Mouse (Mus musculus): ENCODE data around the gene Zmynd10.

DNA sequence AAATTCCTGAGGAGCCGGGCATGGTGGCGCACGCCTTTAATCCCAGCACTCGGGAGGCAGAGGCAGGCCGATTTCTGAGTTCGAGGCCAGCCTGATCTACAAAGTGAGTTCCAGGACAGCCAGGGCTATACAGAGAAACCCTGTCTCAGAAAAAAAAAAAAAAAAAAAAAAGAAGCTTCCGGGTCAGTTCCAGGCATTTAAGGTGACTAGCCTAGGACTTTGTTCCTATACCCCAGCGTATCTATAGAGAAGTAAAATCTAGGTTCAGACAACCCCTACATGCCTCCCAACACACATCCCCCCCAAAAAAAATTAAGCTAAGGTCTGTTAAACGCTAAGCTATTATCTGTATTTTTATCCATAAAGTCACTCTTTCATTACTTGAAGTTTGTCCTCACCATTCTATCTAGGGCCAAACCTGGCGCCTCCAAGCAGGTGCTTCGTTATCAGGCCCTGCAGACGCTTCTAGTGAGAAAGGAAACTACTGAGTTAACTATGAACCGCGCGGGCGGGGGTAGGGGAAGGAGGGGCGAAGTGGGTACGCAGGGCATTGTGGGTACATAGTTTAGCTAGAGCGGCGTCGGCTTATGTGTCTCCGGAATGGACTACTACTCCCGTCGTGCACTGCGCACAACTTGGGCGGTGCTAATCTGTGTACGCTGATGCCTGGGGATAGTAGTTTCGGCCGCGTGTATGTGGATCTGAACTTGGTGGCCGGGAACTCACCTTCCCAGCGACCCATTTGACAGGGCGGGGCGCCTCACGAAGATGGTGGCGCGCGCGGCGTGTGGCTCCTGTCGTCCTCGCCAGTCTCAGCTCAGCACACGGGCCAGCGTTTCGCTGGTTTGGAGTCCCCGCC, 40.1 kb downstream of the Zmynd10 start, which contains the start of gene Ifrd2:
- TF ChIP-seq POLR2A (IDR thresholded peaks at IDR 0.05; ENCODE audit: borderline replicate concordance, extremely low read depth, insufficient read depth, insufficient read length, poor library complexity, severe bottlenecking), result peak; percentile 59; the same call in 1 of the 2 replicates
- TF ChIP-seq CTCF (IDR thresholded peaks at IDR 0.05; ENCODE audit: borderline replicate concordance, extremely low read depth, insufficient read depth, insufficient read length), result no peak

All from brain, embryonic 14.5 days (tissue).